Mouse (Mus musculus) lung, postnatal 0 days (tissue): ENCODE results near the gene Tomm20. TPM values are rescaled to one million over a fixed set of nuclear protein-coding genes. Genes with fewer than 3 reads are reported as not detected.
A peak's percentile ranks its signal among the peaks of the same experiment; 100 is the strongest.

Experiments used
- ATAC-seq: fragments of 200-750 bp; cut with Nextera tagmentation; 2 replicates; pipeline ENCODE4 v1.8.0; 2017; ENCODE audit warnings: moderate library complexity
- DNase-seq: peaks from one replicate; pipeline ENCODE4 v3.0.0-alpha.2; 2016; ENCODE audit warnings: low spot score
- H3K27ac ChIP-seq: fragments of 300-500 bp; sonication (generic); 2 replicates; pipeline ENCODE4 v1.5.1; 2014; ENCODE audit warnings: antibody characterized with exemption, mild to moderate bottlenecking, low read length, mixed read lengths
- H3K27me3 ChIP-seq: fragments of 300-500 bp; sonication (generic); replicated peaks from 2 replicates; pipeline ENCODE4 v1.6.1; 2014; ENCODE audit warnings: low read length, mixed read lengths; ENCODE audit not compliant: insufficient read depth
- H3K36me3 ChIP-seq: fragments of 300-500 bp; sonication (generic); 2 replicates; pipeline ENCODE4 v1.6.1; 2014; ENCODE audit warnings: low read length, mixed read lengths; ENCODE audit not compliant: insufficient read depth
- H3K4me1 ChIP-seq: fragments of 300-500 bp; sonication (generic); 2 replicates; pipeline ENCODE4 v1.6.1; 2014; ENCODE audit warnings: antibody characterized with exemption, low read depth, low read length, mixed read lengths; ENCODE audit not compliant: insufficient read depth
- H3K4me2 ChIP-seq: fragments of 300-500 bp; sonication (generic); replicated peaks from 2 replicates; pipeline ENCODE4 v1.6.1; 2014; ENCODE audit warnings: low read depth, mild to moderate bottlenecking, low read length, moderate library complexity, mixed read lengths
- H3K4me3 ChIP-seq: fragments of 300-500 bp; sonication (generic); 2 replicates; pipeline ENCODE4 v1.5.1; 2014; ENCODE audit warnings: low read depth, low read length
- H3K9ac ChIP-seq: fragments of 300-500 bp; sonication (generic); replicated peaks from 2 replicates; pipeline ENCODE4 v1.6.1; 2014; ENCODE audit warnings: low read depth, mild to moderate bottlenecking
- H3K9me3 ChIP-seq: fragments of 300-500 bp; sonication (generic); 2 replicates; pipeline ENCODE4 v1.6.1; 2016; ENCODE audit warnings: low read length, mixed read lengths
- CTCF ChIP-seq: IDR thresholded peaks from 2 replicates; pipeline ENCODE4 v1.5.1; 2016; ENCODE audit warnings: antibody characterized with exemption, mild to moderate bottlenecking
- EP300 ChIP-seq: IDR thresholded peaks from 2 replicates; pipeline ENCODE4 v1.6.1; 2016; ENCODE audit warnings: antibody characterized with exemption, mild to moderate bottlenecking, control low read depth
- WGBS: fragments of 180-500 bp; shearing (Covaris S2); extraction: QIAGEN DNeasy Blood & Tissue Kit; methylation state at CpG from one replicate; pipeline ENCODE4 v1.1.7; 2014; 5-methylcytosine and 5-hydroxymethylcytosine counted together
- polyA plus RNA-seq: library from polyadenylated mRNA; unstranded; fragments of >200 nt; fragmentation: Nextera tagmentation; extraction: Ambion mirVana; gene quantifications from 2 replicates; pipeline ENCODE4 v1.2.1, GENCODE M21; 2015

Gene Tomm20
- polyA plus RNA-seq, 1 experiment from 2014 or later, result 155 TPM

DNA sequence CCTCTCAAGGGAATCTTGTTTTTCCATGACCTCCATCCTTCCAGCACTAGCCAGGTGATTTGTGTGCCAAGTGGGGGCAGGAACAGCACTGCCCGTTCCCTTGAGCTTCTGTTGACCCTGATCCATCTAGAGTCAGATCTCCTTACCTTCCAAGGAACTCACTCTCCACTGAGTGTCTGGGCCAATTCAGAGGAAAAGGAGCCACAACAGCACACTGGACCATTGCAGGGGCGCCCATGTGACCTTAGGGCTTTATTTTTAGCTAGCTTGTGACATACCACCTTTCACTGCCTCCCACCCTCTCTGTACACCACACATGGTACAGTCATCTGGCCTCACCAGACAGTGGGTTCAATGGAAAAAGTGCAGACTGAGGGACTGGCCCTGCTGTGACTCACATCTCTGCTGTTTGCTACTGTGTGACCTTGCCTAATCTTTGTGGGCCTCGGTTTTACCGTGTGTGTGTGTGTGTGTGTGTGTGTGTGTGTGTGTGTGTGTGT lies 64.0 kb downstream of the Tomm20 start:
- H3K4me1 ChIP-seq, result peaks cover 12% of the 10 kb centered on the region; the same call in 1 of the 2 replicates
- no peak overlapping the region for H3K4me2 ChIP-seq
- H3K9ac ChIP-seq, result no peak overlapping the region
- no peaks in the 10 kb centered on the region for H3K36me3 ChIP-seq
- no peak for TF ChIP-seq EP300
- no peak for TF ChIP-seq CTCF
- WGBS, result 86% methylated on average over 4 of the region's 4 CpGs
- DNase-seq (peak; percentile 55), ATAC-seq (no peak)
- H3K4me3 ChIP-seq, result no peak overlapping the region
- no peaks in the 10 kb centered on the region for H3K27me3 ChIP-seq
- H3K9me3 ChIP-seq, result no peaks in the 10 kb centered on the region
- H3K27ac ChIP-seq, result no peak overlapping the region

Other genes starting within 250 kb of the Tomm20 start
- gene Rbm34, start 25.2 kb upstream of the Tomm20 start, polyA plus RNA-seq, result 15.5 and 18.9 TPM in 2 replicates
- 13.2 and 16.2 TPM in 2 replicates for gene Pard3, start 118.0 kb upstream of the Tomm20 start, polyA plus RNA-seq